ENCODE assay signal across 9 mouse cellular contexts in genomic region chr7:29517178-29517577, GRCm38 (mm10). TPM values are rescaled to one million over a fixed set of nuclear protein-coding genes. Genes with fewer than 3 reads are reported as not detected.
A peak's percentile ranks its signal among the peaks of the same experiment; 100 is the strongest.
DNase-seq lines count a peak whose midpoint lies in the region; ATAC-seq and TF ChIP-seq lines count a peak whose summit lies in the region.
"Had no signal": no experiment of that assay in that cellular context is flagged by ENCODE, and none has a peak within 500 bp of the region (broad histone marks: within the 10 kb centered on the region; RNA-seq: fewer than 3 reads in every experiment).

No protein-coding gene starts in this region.

- no peak for ATAC-seq in lung, postnatal 0 days
- no peak for ATAC-seq in limb, embryonic 12.5 days (ENCODE audit: insufficient number of reproducible peaks, insufficient read depth, low FRiP score, low TSS enrichment, low read depth)
- ATAC-seq in stomach, embryonic 14.5 days (ENCODE audit: insufficient number of reproducible peaks, insufficient read depth, low FRiP score, low read depth) = no peak

- H3K9ac ChIP-seq in lung, postnatal 0 days (replicated peaks; ENCODE audit: low read depth) = peak overlapping the region; percentile 74; the same call in 1 of the 2 replicates
- peak overlapping the region; percentile 84; the same call in 1 of the 2 replicates for H3K9ac ChIP-seq in limb, embryonic 12.5 days (replicated peaks)
- no peak overlapping the region; the same call in 1 of the 2 replicates for H3K9ac ChIP-seq in stomach, embryonic 14.5 days (replicated peaks; ENCODE audit: low read depth, low read length)

- no peak for TF ChIP-seq EP300 in lung, postnatal 0 days (IDR thresholded peaks at IDR 0.05)

- WGBS in lung, postnatal 0 days = 46% methylated on average over 5 of the region's 5 CpGs
- WGBS in limb, embryonic 12.5 days = 58% methylated on average over 5 of the region's 5 CpGs
- WGBS in stomach, embryonic 14.5 days = 55% methylated on average over 5 of the region's 5 CpGs

- no peaks in the 10 kb centered on the region for H3K27me3 ChIP-seq in lung, postnatal 0 days (replicated peaks; ENCODE audit: insufficient read depth, low read length)
- H3K27me3 ChIP-seq in limb, embryonic 12.5 days = no peaks in the 10 kb centered on the region
- H3K27me3 ChIP-seq in stomach, embryonic 14.5 days (ENCODE audit: control insufficient read depth, insufficient read depth, low read length) = no peaks in the 10 kb centered on the region

- no peak overlapping the region for H3K27ac ChIP-seq in lung, postnatal 0 days (ENCODE audit: low read length)
- no peak overlapping the region for H3K27ac ChIP-seq in limb, embryonic 12.5 days
- H3K27ac ChIP-seq in stomach, embryonic 14.5 days (ENCODE audit: low read length) = no peak overlapping the region

- H3K36me3 ChIP-seq in lung, postnatal 0 days (ENCODE audit: insufficient read depth, low read length) = no peaks in the 10 kb centered on the region
- no peaks in the 10 kb centered on the region for H3K36me3 ChIP-seq in limb, embryonic 12.5 days
- H3K36me3 ChIP-seq in stomach, embryonic 14.5 days (ENCODE audit: control insufficient read depth, insufficient read depth, low read length) = no peaks in the 10 kb centered on the region

- H3K4me1 ChIP-seq in lung, postnatal 0 days (ENCODE audit: insufficient read depth, low read depth, low read length) = peaks cover 27% of the 10 kb centered on the region
- H3K4me1 ChIP-seq in limb, embryonic 12.5 days (replicated peaks) = peaks cover 53% of the 10 kb centered on the region
- H3K4me1 ChIP-seq in stomach, embryonic 14.5 days (ENCODE audit: control insufficient read depth, insufficient read depth, low read length) = peaks cover 23% of the 10 kb centered on the region

- no peaks in the 10 kb centered on the region for H3K9me3 ChIP-seq in lung, postnatal 0 days (ENCODE audit: low read length)
- H3K9me3 ChIP-seq in limb, embryonic 12.5 days = no peaks in the 10 kb centered on the region
- H3K9me3 ChIP-seq in stomach, embryonic 14.5 days (ENCODE audit: control insufficient read depth, low read depth, low read length) = no peaks in the 10 kb centered on the region

- H3K4me3 ChIP-seq in lung, postnatal 0 days (ENCODE audit: low read depth, low read length) = peak overlapping the region; percentile 87
- H3K4me3 ChIP-seq in limb, embryonic 12.5 days (replicated peaks) = peak overlapping the region; percentile 88
- H3K4me3 ChIP-seq in stomach, embryonic 14.5 days (ENCODE audit: low read depth, low read length) = peak overlapping the region; percentile 89

- peak overlapping the region; percentile 94 for H3K4me2 ChIP-seq in lung, postnatal 0 days (replicated peaks; ENCODE audit: low read depth, low read length)
- peak overlapping the region; percentile 82 for H3K4me2 ChIP-seq in limb, embryonic 12.5 days
- H3K4me2 ChIP-seq in stomach, embryonic 14.5 days (replicated peaks; ENCODE audit: low read depth, low read length) = peak overlapping the region; percentile 68

- DNase-seq in cerebellum, adult 8-10 months = peak; percentile 24
- DNase-seq in cerebellum, adult 9-10 months = no peak
- no peak for DNase-seq in lung, postnatal 0 days (ENCODE audit: low spot score)
- no peak for DNase-seq in lung, adult 18-20 months
- DNase-seq in Muller cell, postnatal 12 days (ENCODE audit: inconsistent ontology term) = no peak
- DNase-seq in frontal cortex, postnatal 10 days (ENCODE audit: low spot score in 2 of 2) = no peak
- DNase-seq: kidney, adult 2 months had no signal

- TF ChIP-seq CTCF in lung, postnatal 0 days (IDR thresholded peaks at IDR 0.05) = no peak

RNA-seq across cellular contexts. Expression of gene Sipa1l3, which starts 1.3 kb away (rescaled TPM):
- 17.7 and 18.5 TPM in 2 replicates for polyA plus RNA-seq in lung, postnatal 0 days (2015; fragmentation: Nextera tagmentation; extraction: Ambion mirVana)
- polyA plus RNA-seq in limb, embryonic 12.5 days (2016; fragmentation: Nextera tagmentation; extraction: Ambion mirVana) = 14.0 and 16.1 TPM in 2 replicates
- 21.2 and 22.0 TPM in 2 replicates for polyA plus RNA-seq in stomach, embryonic 14.5 days (2014; fragmentation: Nextera tagmentation; extraction: Ambion mirVana)
